Mouse (Mus musculus): ENCODE results near the gene Prkag2.

Prkag2 gene

GRCm38 (mm10) chr5:24915119-24915518 is 185.3 kb downstream of the Prkag2 start:
- no peak for DNase-seq (ENCODE audit: low spot score in 2 of 2)

GRCm38 (mm10) chr5:24913656-24914055 is 186.8 kb downstream of the Prkag2 start:
- no peak for DNase-seq (ENCODE audit: low spot score in 2 of 2)

GRCm38 (mm10) chr5:24908820-24909716 is 191.4 kb downstream of the Prkag2 start:
- DNase-seq (ENCODE audit: low spot score in 2 of 2) = peak in 1 of 2 experiments; percentile 63

- peak; percentile 74 to 89 for DNase-seq (ENCODE audit: low spot score in 2 of 2)
Observed at GRCm38 (mm10) chr5:24908141-24908819, 192.2 kb downstream of the Prkag2 start.

- no peak for DNase-seq (ENCODE audit: low spot score in 2 of 2)
Observed at GRCm38 (mm10) chr5:24907737-24908136, 192.7 kb downstream of the Prkag2 start.

- no peak for DNase-seq (ENCODE audit: low spot score in 2 of 2)
Observed at GRCm38 (mm10) chr5:24906844-24907243, 193.6 kb downstream of the Prkag2 start.

GRCm38 (mm10) chr5:24904941-24905340 is 195.5 kb downstream of the Prkag2 start:
- no peak for DNase-seq (ENCODE audit: low spot score in 2 of 2)

- no peak for DNase-seq (ENCODE audit: low spot score in 2 of 2)
Observed at GRCm38 (mm10) chr5:24904423-24904822, 196.0 kb downstream of the Prkag2 start.

GRCm38 (mm10) chr5:24904001-24904400 is 196.4 kb downstream of the Prkag2 start:
- DNase-seq (ENCODE audit: low spot score in 2 of 2) = no peak

- DNase-seq (ENCODE audit: low spot score in 2 of 2) = no peak
Observed at GRCm38 (mm10) chr5:24902835-24903234, 197.6 kb downstream of the Prkag2 start.

GRCm38 (mm10) chr5:24895606-24896005 is 204.8 kb downstream of the Prkag2 start:
- DNase-seq (ENCODE audit: low spot score in 2 of 2) = no peak

- no peak for DNase-seq (ENCODE audit: low spot score in 2 of 2)
Observed at GRCm38 (mm10) chr5:24894814-24895213, 205.6 kb downstream of the Prkag2 start.

GRCm38 (mm10) chr5:24892461-24892860 is 208.0 kb downstream of the Prkag2 start:
- DNase-seq (ENCODE audit: low spot score in 2 of 2) = no peak

GRCm38 (mm10) chr5:24889860-24890259 is 210.6 kb downstream of the Prkag2 start:
- DNase-seq (ENCODE audit: low spot score in 2 of 2) = no peak

GRCm38 (mm10) chr5:24888874-24889591 is 211.4 kb downstream of the Prkag2 start:
- DNase-seq (ENCODE audit: low spot score in 2 of 2) = no peak

- no peak for DNase-seq (ENCODE audit: low spot score in 2 of 2)
Observed at GRCm38 (mm10) chr5:24887271-24887670, 213.2 kb downstream of the Prkag2 start.

- DNase-seq (ENCODE audit: low spot score in 2 of 2) = no peak
Observed at GRCm38 (mm10) chr5:24878713-24879112, 221.7 kb downstream of the Prkag2 start.

GRCm38 (mm10) chr5:24877836-24878624 is 222.4 kb downstream of the Prkag2 start:
- DNase-seq (ENCODE audit: low spot score in 2 of 2) = no peak

- DNase-seq (ENCODE audit: low spot score in 2 of 2) = no peak
Observed at GRCm38 (mm10) chr5:24876653-24877052, 223.8 kb downstream of the Prkag2 start.

- DNase-seq (ENCODE audit: low spot score in 2 of 2) = peak in 1 of 2 experiments; percentile 78
Observed at GRCm38 (mm10) chr5:24874111-24874510, 226.3 kb downstream of the Prkag2 start.

- DNase-seq (ENCODE audit: low spot score in 2 of 2) = no peak
Observed at GRCm38 (mm10) chr5:24873221-24873620, 227.2 kb downstream of the Prkag2 start.

All from cerebellum, postnatal 4 days (tissue).